Mouse (Mus musculus): Measurements from ENCODE around the gene Tas2r134.

Gene Tas2r134

DNA sequence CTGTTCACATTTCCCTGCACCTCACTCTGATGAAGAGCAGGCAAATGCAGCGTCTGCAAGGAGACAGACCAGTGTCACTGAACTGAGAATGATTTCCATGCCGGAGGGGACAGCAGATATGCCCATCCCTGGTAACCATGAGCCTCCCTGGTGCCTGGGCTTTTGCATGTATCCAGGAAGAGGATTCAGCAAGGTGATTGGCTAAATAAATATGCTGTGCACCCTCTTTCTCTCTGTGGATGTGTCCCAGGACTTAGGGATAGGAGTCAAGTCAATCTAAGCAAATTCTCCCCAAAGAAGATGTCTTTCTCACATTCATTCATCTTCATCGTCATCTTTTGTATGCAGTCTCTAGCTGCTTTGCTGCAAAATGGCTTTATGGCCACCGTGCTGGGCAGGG is at the start of gene Tas2r134:
Tas2r134 (plus strand) TSS at position 301 of the 400 bp plus-strand sequence.
- TF ChIP-seq CTCF (conservative IDR thresholded peaks at IDR 0.05; ENCODE audit: low read length) (no peak), NANOG (IDR thresholded peaks at IDR 0.05; ENCODE audit: borderline replicate concordance, low read length) (no peak), POU5F1 (IDR thresholded peaks at IDR 0.05; ENCODE audit: borderline replicate concordance, low read length) (no peak)
- Histone ChIP-seq H3K27me3 (ENCODE audit: insufficient read depth, low read length) (no peaks in the 10 kb centered on the region), H3K4me3 (replicated peaks; ENCODE audit: low read length) (no peak within 1 kb of the TSS), H3K9me3 (ENCODE audit: low read length) (no peaks in the 10 kb centered on the region), H3K36me3 (ENCODE audit: insufficient read depth, low read length) (no peaks in the 10 kb centered on the region), H3K4me1 (replicated peaks; ENCODE audit: low read depth, low read length) (no peaks in the 10 kb centered on the region)

DNA sequence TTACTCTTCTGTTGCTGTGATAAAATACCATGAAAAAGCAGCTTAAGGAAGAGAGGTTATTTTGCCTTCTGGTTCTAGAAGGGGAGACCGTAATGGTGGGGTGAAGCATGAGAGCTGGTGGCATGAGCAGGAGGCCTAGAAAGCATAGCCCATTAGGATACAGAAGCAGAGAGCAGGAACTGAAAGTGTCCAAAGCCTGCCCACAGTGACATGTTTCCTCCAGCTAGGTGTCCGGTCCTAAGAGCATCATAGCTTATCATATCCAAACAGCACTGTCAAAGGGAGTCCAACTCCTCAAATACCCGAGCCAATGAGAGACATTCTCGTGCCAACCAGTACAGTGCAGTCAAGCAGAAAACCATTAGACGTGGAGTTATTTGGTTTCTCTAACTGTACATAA is 47.5 kb upstream of the Tas2r134 start:
- Histone ChIP-seq H3K36me3 (ENCODE audit: insufficient read depth, low read length) (no peaks in the 10 kb centered on the region), H3K9me3 (ENCODE audit: low read length) (no peaks in the 10 kb centered on the region), H3K4me3 (replicated peaks; ENCODE audit: low read length) (no peak overlapping the region), H3K4me1 (replicated peaks; ENCODE audit: low read depth, low read length) (no peaks in the 10 kb centered on the region), H3K27me3 (ENCODE audit: insufficient read depth, low read length) (no peaks in the 10 kb centered on the region)
- TF ChIP-seq POU5F1 (IDR thresholded peaks at IDR 0.05; ENCODE audit: borderline replicate concordance, low read length) (no peak), NANOG (IDR thresholded peaks at IDR 0.05; ENCODE audit: borderline replicate concordance, low read length) (no peak), CTCF (conservative IDR thresholded peaks at IDR 0.05; ENCODE audit: low read length) (no peak)

DNA sequence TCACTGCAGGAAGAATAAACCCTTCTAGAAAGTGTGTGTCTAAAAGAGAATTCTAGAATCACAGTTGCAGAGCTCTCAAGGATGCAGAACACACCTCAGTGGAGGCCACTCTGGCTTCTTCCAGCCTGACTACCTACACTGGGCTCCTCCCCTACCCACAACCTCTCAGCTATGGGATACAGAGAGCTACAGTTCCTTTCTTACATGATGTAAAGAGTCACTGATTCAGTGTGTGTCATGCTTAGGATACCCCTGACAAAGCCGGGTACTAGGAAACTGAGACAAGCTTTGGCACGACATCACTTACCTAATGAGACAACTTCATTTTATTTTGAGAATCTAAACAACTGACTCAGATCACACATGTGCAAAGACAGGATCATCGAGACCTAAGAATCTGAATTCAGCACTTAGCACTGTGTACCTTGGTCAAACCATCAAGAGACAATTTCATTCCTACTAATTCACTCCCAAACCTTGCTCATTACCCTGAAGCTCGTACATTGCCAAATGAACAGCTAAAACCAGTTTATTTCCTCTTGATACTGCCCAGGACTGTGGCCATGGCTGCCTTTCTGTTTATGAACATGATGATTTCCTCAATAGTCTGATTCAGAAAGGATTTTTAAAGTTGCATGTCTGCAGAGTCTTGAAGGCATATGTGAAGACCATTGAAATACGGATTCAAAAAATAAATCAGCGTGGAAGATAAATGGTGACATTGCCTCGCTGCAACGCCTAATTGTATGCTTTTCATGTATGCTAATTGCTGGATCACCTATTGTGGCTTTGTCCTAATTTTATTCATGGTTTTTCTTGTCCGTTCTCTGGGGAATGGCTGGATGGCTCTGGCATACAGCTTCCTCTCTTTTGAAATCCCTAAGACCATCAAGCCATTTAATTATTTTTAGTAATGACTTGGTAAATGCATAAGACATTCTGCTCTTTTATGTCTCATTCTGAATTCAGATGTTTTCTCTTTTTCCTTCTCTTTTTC is 43.0 kb upstream of the Tas2r134 start:
- Histone ChIP-seq H3K4me3 (replicated peaks; ENCODE audit: low read length) (no peak overlapping the region), H3K36me3 (ENCODE audit: insufficient read depth, low read length) (no peaks in the 10 kb centered on the region), H3K27me3 (ENCODE audit: insufficient read depth, low read length) (no peaks in the 10 kb centered on the region), H3K4me1 (replicated peaks; ENCODE audit: low read depth, low read length) (no peaks in the 10 kb centered on the region), H3K9me3 (ENCODE audit: low read length) (peaks cover 11% of the 10 kb centered on the region)
- TF ChIP-seq POU5F1 (IDR thresholded peaks at IDR 0.05; ENCODE audit: borderline replicate concordance, low read length) (no peak), CTCF (conservative IDR thresholded peaks at IDR 0.05; ENCODE audit: low read length) (no peak), NANOG (IDR thresholded peaks at IDR 0.05; ENCODE audit: borderline replicate concordance, low read length) (no peak)

DNA sequence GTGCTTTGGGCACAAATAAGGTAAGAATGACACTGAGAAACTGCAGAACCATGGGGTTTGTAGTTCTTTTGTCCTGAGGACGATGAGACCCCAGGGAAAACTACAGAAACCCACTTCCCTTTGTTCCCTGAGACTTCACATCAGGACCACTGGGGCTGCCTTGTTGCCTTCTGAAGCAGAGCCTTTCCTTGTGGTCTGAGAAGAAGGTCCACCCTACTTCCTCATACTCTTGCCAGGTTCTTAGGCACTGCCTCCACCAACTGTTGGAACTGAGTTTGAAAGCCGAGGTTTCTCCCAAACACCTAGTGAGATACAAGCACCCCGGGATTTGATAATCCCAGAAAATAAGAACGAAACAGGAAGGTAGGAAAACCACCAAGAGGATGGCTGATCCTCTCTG is 39.0 kb upstream of the Tas2r134 start:
- no peaks in the 10 kb centered on the region for H3K27me3 ChIP-seq (ENCODE audit: insufficient read depth, low read length)
- H3K9me3 ChIP-seq (ENCODE audit: low read length) = peaks cover 16% of the 10 kb centered on the region
- H3K4me1 ChIP-seq (replicated peaks; ENCODE audit: low read depth, low read length) = no peaks in the 10 kb centered on the region
- H3K4me3 ChIP-seq (replicated peaks; ENCODE audit: low read length) = no peak overlapping the region
- no peaks in the 10 kb centered on the region for H3K36me3 ChIP-seq (ENCODE audit: insufficient read depth, low read length)
- TF ChIP-seq CTCF (conservative IDR thresholded peaks at IDR 0.05; ENCODE audit: low read length) (no peak), NANOG (IDR thresholded peaks at IDR 0.05; ENCODE audit: borderline replicate concordance, low read length) (no peak), POU5F1 (IDR thresholded peaks at IDR 0.05; ENCODE audit: borderline replicate concordance, low read length) (no peak)

DNA sequence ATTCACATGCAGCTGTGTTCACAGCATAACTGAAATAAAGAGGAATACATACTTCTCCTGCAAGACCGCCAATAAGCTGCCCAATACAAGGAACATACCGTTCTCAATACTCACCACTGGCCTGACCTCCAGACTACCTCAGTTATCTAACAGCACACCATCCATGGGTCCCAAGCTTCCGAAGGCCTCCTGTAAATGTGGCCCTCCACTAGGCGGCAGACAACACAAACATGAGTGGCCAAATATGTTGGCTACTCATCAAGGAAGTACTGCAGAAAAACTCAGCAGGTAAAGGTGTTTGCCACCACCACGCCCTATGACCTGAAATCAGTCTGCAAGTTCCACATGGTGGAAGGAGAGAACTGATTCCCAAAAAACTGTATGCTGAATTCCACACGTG is 38.4 kb upstream of the Tas2r134 start:
- Histone ChIP-seq H3K4me3 (replicated peaks; ENCODE audit: low read length) (no peak overlapping the region), H3K4me1 (replicated peaks; ENCODE audit: low read depth, low read length) (no peaks in the 10 kb centered on the region), H3K27me3 (ENCODE audit: insufficient read depth, low read length) (no peaks in the 10 kb centered on the region), H3K9me3 (ENCODE audit: low read length) (peaks cover 16% of the 10 kb centered on the region), H3K36me3 (ENCODE audit: insufficient read depth, low read length) (no peaks in the 10 kb centered on the region)
- TF ChIP-seq NANOG (IDR thresholded peaks at IDR 0.05; ENCODE audit: borderline replicate concordance, low read length) (no peak), POU5F1 (IDR thresholded peaks at IDR 0.05; ENCODE audit: borderline replicate concordance, low read length) (no peak), CTCF (conservative IDR thresholded peaks at IDR 0.05; ENCODE audit: low read length) (no peak)

DNA sequence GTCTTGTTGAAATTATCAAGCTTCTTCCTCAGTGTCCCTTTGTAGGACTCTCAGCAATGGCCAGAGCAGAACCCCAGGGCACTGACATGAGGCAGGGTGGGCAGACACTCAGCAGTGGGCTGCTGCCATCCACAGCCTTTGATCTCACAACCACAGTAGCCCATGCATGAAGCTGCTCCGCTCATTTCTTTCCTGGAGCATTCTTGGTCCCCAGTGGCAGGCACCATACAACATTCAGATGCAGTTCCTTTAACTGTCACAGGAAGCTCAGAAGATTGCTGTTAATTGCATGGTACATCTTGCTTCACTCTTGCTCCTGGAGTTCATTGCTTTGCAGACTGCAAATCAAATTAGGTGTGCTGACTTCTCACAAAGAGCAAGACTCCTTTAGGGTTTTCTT is 37.7 kb upstream of the Tas2r134 start:
- TF ChIP-seq POU5F1 (IDR thresholded peaks at IDR 0.05; ENCODE audit: borderline replicate concordance, low read length) (no peak), CTCF (conservative IDR thresholded peaks at IDR 0.05; ENCODE audit: low read length) (no peak), NANOG (IDR thresholded peaks at IDR 0.05; ENCODE audit: borderline replicate concordance, low read length) (no peak)
- H3K36me3 ChIP-seq (ENCODE audit: insufficient read depth, low read length) = no peaks in the 10 kb centered on the region
- no peaks in the 10 kb centered on the region for H3K4me1 ChIP-seq (replicated peaks; ENCODE audit: low read depth, low read length)
- H3K9me3 ChIP-seq (ENCODE audit: low read length) = peaks cover 16% of the 10 kb centered on the region
- H3K4me3 ChIP-seq (replicated peaks; ENCODE audit: low read length) = no peak overlapping the region
- no peaks in the 10 kb centered on the region for H3K27me3 ChIP-seq (ENCODE audit: insufficient read depth, low read length)

DNA sequence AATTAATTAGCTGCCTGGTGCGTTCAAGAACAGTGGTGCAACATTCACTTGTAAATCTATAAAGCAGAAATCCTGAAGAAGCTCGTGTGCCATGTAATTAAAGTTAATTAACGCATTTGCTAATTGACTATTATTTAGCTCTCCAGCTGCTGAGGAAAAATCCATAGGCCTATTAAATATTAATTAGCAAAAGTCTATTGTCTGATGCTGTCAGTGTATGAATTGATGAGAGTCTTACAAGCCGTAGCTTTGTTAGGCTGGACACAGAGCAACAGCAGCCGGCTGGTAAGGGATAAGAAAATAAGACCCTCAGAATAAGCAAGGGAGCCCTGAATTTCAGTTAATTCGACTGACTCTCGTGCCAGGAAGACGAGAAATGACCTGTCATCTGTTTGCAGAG is 37.0 kb upstream of the Tas2r134 start:
- Histone ChIP-seq H3K27me3 (ENCODE audit: insufficient read depth, low read length) (no peaks in the 10 kb centered on the region), H3K4me1 (replicated peaks; ENCODE audit: low read depth, low read length) (no peaks in the 10 kb centered on the region), H3K36me3 (ENCODE audit: insufficient read depth, low read length) (no peaks in the 10 kb centered on the region), H3K9me3 (ENCODE audit: low read length) (peaks cover 16% of the 10 kb centered on the region), H3K4me3 (replicated peaks; ENCODE audit: low read length) (no peak overlapping the region)
- TF ChIP-seq CTCF (conservative IDR thresholded peaks at IDR 0.05; ENCODE audit: low read length) (no peak), POU5F1 (IDR thresholded peaks at IDR 0.05; ENCODE audit: borderline replicate concordance, low read length) (no peak), NANOG (IDR thresholded peaks at IDR 0.05; ENCODE audit: borderline replicate concordance, low read length) (no peak)

DNA sequence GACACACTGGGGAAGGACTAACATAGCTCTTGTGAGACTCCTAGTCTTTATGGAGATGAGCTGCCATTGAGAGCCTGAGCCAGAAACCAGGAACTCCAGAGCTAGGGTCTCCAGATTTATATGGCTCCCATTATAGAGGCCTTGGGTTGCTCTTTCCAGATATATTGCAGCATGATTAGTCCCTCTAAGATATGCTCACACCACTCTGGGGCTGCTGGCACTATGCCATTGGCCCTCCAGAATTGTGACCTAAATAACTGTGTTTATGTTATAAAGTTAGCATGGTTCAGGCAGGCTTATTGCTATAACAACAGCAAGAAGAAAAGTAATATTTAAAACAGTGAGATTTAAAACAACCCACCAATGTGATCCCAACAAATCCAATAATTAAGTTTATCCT is 35.2 kb upstream of the Tas2r134 start:
- H3K36me3 ChIP-seq (ENCODE audit: insufficient read depth, low read length) = no peaks in the 10 kb centered on the region
- H3K27me3 ChIP-seq (ENCODE audit: insufficient read depth, low read length) = no peaks in the 10 kb centered on the region
- peaks cover 16% of the 10 kb centered on the region for H3K9me3 ChIP-seq (ENCODE audit: low read length)
- no peak overlapping the region for H3K4me3 ChIP-seq (replicated peaks; ENCODE audit: low read length)
- TF ChIP-seq POU5F1 (IDR thresholded peaks at IDR 0.05; ENCODE audit: borderline replicate concordance, low read length) = no peak
- no peak for TF ChIP-seq NANOG (IDR thresholded peaks at IDR 0.05; ENCODE audit: borderline replicate concordance, low read length)
- no peak for TF ChIP-seq CTCF (conservative IDR thresholded peaks at IDR 0.05; ENCODE audit: low read length)
- H3K4me1 ChIP-seq (replicated peaks; ENCODE audit: low read depth, low read length) = no peaks in the 10 kb centered on the region
